Mouse (Mus musculus) thymus, adult 2 months (tissue): ENCODE measurements around the gene Epb41.

Source experiments
- CTCF ChIP-seq: fragments of 200-500 bp; IDR thresholded peaks from 2 replicates; pipeline ENCODE4 v1.5.1; 2012; ENCODE audit warnings: mild to moderate bottlenecking, control low read depth, low read length, moderate library complexity, borderline replicate concordance; ENCODE audit not compliant: control insufficient read depth, poor library complexity, insufficient read depth; ENCODE audit errors: extremely low read depth
- POLR2A ChIP-seq: fragments of 200-500 bp; IDR thresholded peaks from 2 replicates; pipeline ENCODE4 v1.6.1; 2012; ENCODE audit warnings: mild to moderate bottlenecking, low read length, control low read depth, moderate library complexity; ENCODE audit not compliant: control insufficient read depth, poor library complexity, insufficient read depth; ENCODE audit errors: extremely low read depth

- TF ChIP-seq POLR2A (no peak), CTCF (no peak)
Observed at GRCm38 (mm10) chr4:131915821-131916328, 159.2 kb downstream of the Epb41 start.
